Mouse (Mus musculus) layer of hippocampus, postnatal 36 days (tissue): ENCODE data around the gene Dock2. TPM values are rescaled to one million over a fixed set of nuclear protein-coding genes. Genes with fewer than 3 reads are reported as not detected.

Experiments used
- DNase-seq, 2 experiments: peaks; one replicate each; pipeline ENCODE4 v3.0.0; 2022
- total RNA-seq, 2 experiments: library from RNA; stranded (reverse); gene quantifications; 2 replicates each; pipeline ENCODE4 v1.2.3; 2021

Gene Dock2
- total RNA-seq, 2 experiments from 2014 or later = 2.2 to 3.0 TPM

- DNase-seq = no peak
Measured at GRCm38 (mm10) chr11:34343742-34344307, 439.9 kb downstream of the Dock2 start.

- DNase-seq = no peak
Measured at GRCm38 (mm10) chr11:34339693-34340092, 444.0 kb downstream of the Dock2 start.

GRCm38 (mm10) chr11:34337907-34338306 lies 445.8 kb downstream of the Dock2 start:
- no peak for DNase-seq

- DNase-seq = no peak
Measured at GRCm38 (mm10) chr11:34332344-34333031, 451.2 kb downstream of the Dock2 start.

GRCm38 (mm10) chr11:34323664-34324063 lies 460.0 kb downstream of the Dock2 start:
- no peak for DNase-seq

GRCm38 (mm10) chr11:34319282-34319681 lies 464.4 kb downstream of the Dock2 start:
- DNase-seq = no peak

- DNase-seq = peak; percentile 17 to 29
Measured at GRCm38 (mm10) chr11:34317001-34317400, 466.7 kb downstream of the Dock2 start.

- DNase-seq = no peak
Measured at GRCm38 (mm10) chr11:34316176-34316575, 467.5 kb downstream of the Dock2 start.

- DNase-seq = no peak
Measured at GRCm38 (mm10) chr11:34315383-34315782, 468.3 kb downstream of the Dock2 start.

- peak in 1 of 2 experiments; percentile 11 for DNase-seq
Measured at GRCm38 (mm10) chr11:34314534-34315379, 468.9 kb downstream of the Dock2 start, which contains the start of gene Fam196b. TSS of gene Fam196b (plus strand) at chr11:34314822.

GRCm38 (mm10) chr11:34312208-34312607 lies 471.5 kb downstream of the Dock2 start:
- no peak for DNase-seq

- DNase-seq = no peak
Measured at GRCm38 (mm10) chr11:34311717-34312116, 472.0 kb downstream of the Dock2 start.

GRCm38 (mm10) chr11:34309360-34309759 lies 474.3 kb downstream of the Dock2 start:
- DNase-seq = no peak

- no peak for DNase-seq
Measured at GRCm38 (mm10) chr11:34308731-34309130, 475.0 kb downstream of the Dock2 start.

- no peak for DNase-seq
Measured at GRCm38 (mm10) chr11:34306231-34306630, 477.5 kb downstream of the Dock2 start.

GRCm38 (mm10) chr11:34300064-34300463 lies 483.6 kb downstream of the Dock2 start:
- no peak for DNase-seq

GRCm38 (mm10) chr11:34299550-34299949 lies 484.1 kb downstream of the Dock2 start:
- no peak for DNase-seq

- no peak for DNase-seq
Measured at GRCm38 (mm10) chr11:34297698-34298378, 485.9 kb downstream of the Dock2 start.

- no peak for DNase-seq
Measured at GRCm38 (mm10) chr11:34291304-34291703, 492.4 kb downstream of the Dock2 start.

- no peak for DNase-seq
Measured at GRCm38 (mm10) chr11:34290708-34291107, 493.0 kb downstream of the Dock2 start.

GRCm38 (mm10) chr11:34290265-34290664 lies 493.4 kb downstream of the Dock2 start:
- DNase-seq = no peak

- no peak for DNase-seq
Measured at GRCm38 (mm10) chr11:34284124-34284808, 499.4 kb downstream of the Dock2 start.
